Mouse (Mus musculus): ENCODE results near the gene AC161166.1. TPM values are rescaled to one million over a fixed set of nuclear protein-coding genes. Genes with fewer than 3 reads are reported as not detected.

Gene AC161166.1
- total and polyA plus RNA-seq, 3 experiments, result not detected

- peak; percentile 77 for DNase-seq
Observed at GRCm38 (mm10) chr7:24461376-24462051, 50.7 kb downstream of the AC161166.1 start.

Other genes with a start within 250 kb of the AC161166.1 start
- 1 to 10 TPM; 4.1 to 4.3 TPM for gene Zfp93, start 242.0 kb downstream of the AC161166.1 start, total RNA-seq (2021)
- 1.1 and 1.3 TPM in 2 replicates for gene Zfp93, start 242.0 kb downstream of the AC161166.1 start, polyA plus RNA-seq (2012; rRNA removed)
- gene Zfp61, start 211.2 kb downstream of the AC161166.1 start, total RNA-seq (2021), result 1 to 10 TPM; 7.0 to 9.6 TPM
- 2.0 and 2.6 TPM in 2 replicates for gene Zfp61, start 211.2 kb downstream of the AC161166.1 start, polyA plus RNA-seq (2012; rRNA removed)
- 1 to 10 TPM; 3.1 to 5.5 TPM for gene Zfp94, start 195.8 kb downstream of the AC161166.1 start, total RNA-seq (2021)
- gene Zfp94, start 195.8 kb downstream of the AC161166.1 start, polyA plus RNA-seq (2012; rRNA removed), result 4.3 and 4.6 TPM in 2 replicates
- 1 to 10 TPM in 1 of 2 experiments, under 1 TPM in 1; 0.58 to 1.2 TPM for gene Tescl, start 178.5 kb downstream of the AC161166.1 start, total RNA-seq (2021)
- gene Tescl, start 178.5 kb downstream of the AC161166.1 start, polyA plus RNA-seq (2012; rRNA removed), result 1.2 and 1.8 TPM in 2 replicates
- gene Lypd5, start 163.3 kb downstream of the AC161166.1 start, total RNA-seq (2021), result not detected
- gene Lypd5, start 163.3 kb downstream of the AC161166.1 start, polyA plus RNA-seq (2012; rRNA removed), result not detected in 2 replicates
- gene Kcnn4, start 142.2 kb downstream of the AC161166.1 start, total RNA-seq (2021), result under 1 TPM; 0.37 to 0.97 TPM
- 2.1 and 3.0 TPM in 2 replicates for gene Kcnn4, start 142.2 kb downstream of the AC161166.1 start, polyA plus RNA-seq (2012; rRNA removed)
- gene Smg9, start 112.8 kb downstream of the AC161166.1 start, total RNA-seq (2021), result 10 to 100 TPM; 19.7 to 20.2 TPM
- gene Smg9, start 112.8 kb downstream of the AC161166.1 start, polyA plus RNA-seq (2012; rRNA removed), result 45.8 and 46.0 TPM in 2 replicates
- gene Irgc1, start 60.2 kb downstream of the AC161166.1 start, total RNA-seq (2021), result not detected
- 0.19 TPM in 1 of 2 replicates, not detected in the other for gene Irgc1, start 60.2 kb downstream of the AC161166.1 start, polyA plus RNA-seq (2012; rRNA removed)
- gene Plaur, start 50.0 kb downstream of the AC161166.1 start, total RNA-seq (2021), result 10 to 100 TPM in 1 of 2 experiments, 1 to 10 TPM in 1; 9.5 to 10.8 TPM
- gene Plaur, start 50.0 kb downstream of the AC161166.1 start, polyA plus RNA-seq (2012; rRNA removed), result 15.5 and 18.0 TPM in 2 replicates
- 1 to 10 TPM; 1.7 to 4.7 TPM for gene Cadm4, start 30.4 kb downstream of the AC161166.1 start, total RNA-seq (2021)
- gene Cadm4, start 30.4 kb downstream of the AC161166.1 start, polyA plus RNA-seq (2012; rRNA removed), result 6.6 and 7.5 TPM in 2 replicates
- 1 to 10 TPM; 4.2 to 7.2 TPM for gene Zfp428, start 5.4 kb downstream of the AC161166.1 start, total RNA-seq (2021)
- gene Zfp428, start 5.4 kb downstream of the AC161166.1 start, polyA plus RNA-seq (2012; rRNA removed), result 32.1 and 38.3 TPM in 2 replicates
- gene Irgq, start 18.2 kb upstream of the AC161166.1 start, total RNA-seq (2021), result 10 to 100 TPM; 21.2 to 23.7 TPM
- 20.8 and 23.5 TPM in 2 replicates for gene Irgq, start 18.2 kb upstream of the AC161166.1 start, polyA plus RNA-seq (2012; rRNA removed)
- not detected for gene Pinlyp, start 33.7 kb upstream of the AC161166.1 start, total RNA-seq (2021)
- gene Pinlyp, start 33.7 kb upstream of the AC161166.1 start, polyA plus RNA-seq (2012; rRNA removed), result not detected in 2 replicates
- gene Xrcc1, start 33.8 kb upstream of the AC161166.1 start, total RNA-seq (2021), result 10 to 100 TPM; 34.7 to 36.8 TPM
- 61.2 TPM in 2 replicates for gene Xrcc1, start 33.8 kb upstream of the AC161166.1 start, polyA plus RNA-seq (2012; rRNA removed)
- 10 to 100 TPM; 34.8 to 37.5 TPM for gene Ethe1, start 75.1 kb upstream of the AC161166.1 start, total RNA-seq (2021)
- gene Ethe1, start 75.1 kb upstream of the AC161166.1 start, polyA plus RNA-seq (2012; rRNA removed), result 32.1 and 33.8 TPM in 2 replicates
- gene Zfp575, start 75.2 kb upstream of the AC161166.1 start, total RNA-seq (2021), result under 1 TPM; 0.29 to 0.45 TPM
- 0.36 and 0.62 TPM in 2 replicates for gene Zfp575, start 75.2 kb upstream of the AC161166.1 start, polyA plus RNA-seq (2012; rRNA removed)
- 1 to 10 TPM; 3.5 to 8.5 TPM for gene Phldb3, start 98.3 kb upstream of the AC161166.1 start, total RNA-seq (2021)
- gene Phldb3, start 98.3 kb upstream of the AC161166.1 start, polyA plus RNA-seq (2012; rRNA removed), result 3.9 and 4.4 TPM in 2 replicates
- gene Lypd3, start 124.1 kb upstream of the AC161166.1 start, total RNA-seq (2021), result under 1 TPM; 0.79 to 0.84 TPM
- gene Lypd3, start 124.1 kb upstream of the AC161166.1 start, polyA plus RNA-seq (2012; rRNA removed), result 1.9 TPM in 2 replicates
- not detected for gene Tex101, start 164.2 kb upstream of the AC161166.1 start, total RNA-seq (2021)
- gene Tex101, start 164.2 kb upstream of the AC161166.1 start, polyA plus RNA-seq (2012; rRNA removed), result not detected in 2 replicates
- gene BC049730, start 196.8 kb upstream of the AC161166.1 start, total RNA-seq (2021), result not detected
- gene BC049730, start 196.8 kb upstream of the AC161166.1 start, polyA plus RNA-seq (2012; rRNA removed), result not detected in 2 replicates
- gene Gm4763, start 214.5 kb upstream of the AC161166.1 start, total RNA-seq (2021), result not detected
- not detected in 2 replicates for gene Gm4763, start 214.5 kb upstream of the AC161166.1 start, polyA plus RNA-seq (2012; rRNA removed)
- under 1 TPM in 1 of 2 experiments, not detected in 1; 0.17 TPM for gene Cd177, start 247.9 kb upstream of the AC161166.1 start, total RNA-seq (2021)
- not detected in 2 replicates for gene Cd177, start 247.9 kb upstream of the AC161166.1 start, polyA plus RNA-seq (2012; rRNA removed)